Mouse (Mus musculus): ENCODE data around the gene Klhl6.

DNA sequence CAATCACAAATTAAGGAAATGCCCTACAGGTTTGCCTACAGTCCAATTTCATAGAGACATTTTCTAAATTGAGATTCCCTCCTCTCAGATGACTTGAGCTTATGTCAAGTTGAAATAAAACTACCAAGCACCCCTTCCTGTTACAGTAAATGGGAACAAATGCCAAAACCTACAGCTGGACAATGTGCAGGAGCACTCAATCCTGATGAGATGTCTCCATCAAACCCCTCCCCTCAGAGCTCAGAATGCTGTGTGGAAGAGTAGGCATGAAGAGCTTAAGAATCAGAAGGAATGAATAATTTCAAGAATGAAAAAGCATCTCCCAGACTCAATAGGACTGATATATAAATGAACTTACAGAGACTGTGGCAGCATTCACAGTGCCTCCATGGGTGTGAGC, 7.7 kb upstream of the Klhl6 start:
- TF ChIP-seq CTCF (IDR thresholded peaks at IDR 0.05; ENCODE audit: low read depth) (no peak), EP300 (IDR thresholded peaks at IDR 0.05; ENCODE audit: low read depth) (no peak)
